Mouse (Mus musculus) ovary, adult 2 months (tissue): ENCODE results near the gene Calml3. TPM values are rescaled to one million over a fixed set of nuclear protein-coding genes. Genes with fewer than 3 reads are reported as not detected.

Experiments used
- polyA plus RNA-seq: library from polyadenylated mRNA; depleted of rRNA; stranded (reverse); fragments of >200 nt; gene quantifications from 2 replicates; pipeline ENCODE4 v1.2.3, GENCODE M21; 2012; rRNA removed

Gene Calml3
- polyA plus RNA-seq = 0.83 and 1.5 TPM in 2 replicates

GRCm38 (mm10) chr13:3804186-3804585 is at the start of gene Calml3:
Gene Calml3, minus strand, starts transcription at chr13:3804316.

GRCm38 (mm10) chr13:3837312-3837807 is 33.2 kb upstream of the Calml3 start, which contains the start of gene Calm4:
Gene Calm4, plus strand, starts transcription at chr13:3837757.

Other genes with a start within 250 kb of the Calml3 start
- gene Fam208b, start 193.2 kb downstream of the Calml3 start, polyA plus RNA-seq = 1.7 and 2.2 TPM in 2 replicates
- 15.4 and 16.6 TPM in 2 replicates for gene Asb13, start 170.3 kb downstream of the Calml3 start, polyA plus RNA-seq
- not detected in 2 replicates for gene Calm4, start 33.4 kb upstream of the Calml3 start, polyA plus RNA-seq
- gene Calm5, start 49.9 kb upstream of the Calml3 start, polyA plus RNA-seq = not detected in 2 replicates
- 18.3 and 20.7 TPM in 2 replicates for gene Net1, start 113.9 kb upstream of the Calml3 start, polyA plus RNA-seq
- 0.19 and 0.33 TPM in 2 replicates for gene Tubal3, start 114.0 kb upstream of the Calml3 start, polyA plus RNA-seq
- not detected in 2 replicates for gene Ucn3, start 141.0 kb upstream of the Calml3 start, polyA plus RNA-seq
- gene Akr1c14, start 244.7 kb upstream of the Calml3 start, polyA plus RNA-seq = 15.6 and 16.9 TPM in 2 replicates